Mouse (Mus musculus) embryonic facial prominence, embryonic 13.5 days (tissue): ENCODE results near the gene Mbd3. TPM values are rescaled to one million over a fixed set of nuclear protein-coding genes. Genes with fewer than 3 reads are reported as not detected.

Experiments used
- ATAC-seq: fragments of 200-750 bp; cut with Nextera tagmentation; 2 replicates; pipeline ENCODE4 v1.8.0; 2017; ENCODE audit warnings: low read depth; ENCODE audit not compliant: insufficient number of reproducible peaks, insufficient read depth, low FRiP score, low TSS enrichment
- H3K27ac ChIP-seq: fragments of 300-500 bp; sonication (generic); 2 replicates; pipeline ENCODE4 v1.5.1; 2015; ENCODE audit warnings: moderate library complexity, mild to moderate bottlenecking, inconsistent platforms
- H3K27me3 ChIP-seq: fragments of 300-500 bp; sonication (generic); 2 replicates; pipeline ENCODE4 v1.6.1; 2015; ENCODE audit warnings: mild to moderate bottlenecking, inconsistent platforms
- H3K36me3 ChIP-seq: fragments of 300-500 bp; sonication (generic); 2 replicates; pipeline ENCODE4 v1.6.1; 2015; ENCODE audit warnings: mild to moderate bottlenecking, inconsistent platforms
- H3K4me1 ChIP-seq: fragments of 300-500 bp; sonication (generic); 2 replicates; pipeline ENCODE4 v1.6.1; 2015; ENCODE audit warnings: inconsistent platforms
- H3K4me2 ChIP-seq: fragments of 300-500 bp; sonication (generic); 2 replicates; pipeline ENCODE4 v1.6.1; 2015; ENCODE audit warnings: moderate library complexity, mild to moderate bottlenecking, inconsistent platforms
- H3K4me3 ChIP-seq: fragments of 300-500 bp; sonication (generic); 2 replicates; pipeline ENCODE4 v1.5.1; 2015; ENCODE audit warnings: mild to moderate bottlenecking, inconsistent platforms
- H3K9ac ChIP-seq: fragments of 300-500 bp; sonication (generic); 2 replicates; pipeline ENCODE4 v1.6.1; 2015; ENCODE audit warnings: mild to moderate bottlenecking, inconsistent platforms
- H3K9me3 ChIP-seq: fragments of 300-500 bp; sonication (generic); 2 replicates; pipeline ENCODE4 v1.6.1; 2016; ENCODE audit warnings: inconsistent platforms
- WGBS: fragments of 180-500 bp; shearing (Covaris S2); methylation state at CpG from one replicate; pipeline ENCODE4 v1.1.7; 2015; ENCODE audit warnings: mixed read lengths; 5-methylcytosine and 5-hydroxymethylcytosine counted together
- polyA plus RNA-seq: library from polyadenylated mRNA; unstranded; fragments of >200 nt; fragmentation: Nextera tagmentation; extraction: Ambion mirVana; gene quantifications from 2 replicates; pipeline ENCODE4 v1.2.1, GENCODE M21; 2015

Mbd3 gene
- polyA plus RNA-seq, 1 experiment from 2014 or later: 297 TPM

- no peaks in the 10 kb centered on the region for H3K9me3 ChIP-seq
- H3K4me1 ChIP-seq: peaks cover 33% of the 10 kb centered on the region
- peak within 1 kb of the TSS; percentile 94 for H3K9ac ChIP-seq
- H3K27ac ChIP-seq: peak within 1 kb of the TSS; percentile 86
- 1% methylated on average over 27 of the region's 27 CpGs for WGBS
- no peaks in the 10 kb centered on the region for H3K27me3 ChIP-seq
- ATAC-seq: peak; percentile 61
- peak within 1 kb of the TSS; percentile 94 for H3K4me2 ChIP-seq
- H3K4me3 ChIP-seq: peak within 1 kb of the TSS; percentile 95
- H3K36me3 ChIP-seq: peaks cover 66% of the 10 kb centered on the region
These were observed 7.5 kb upstream of the Mbd3 start, which contains the start of gene Uqcr11 for GRCm38 (mm10) chr10:80406684-80407501. TSS of gene Uqcr11 (minus strand) at chr10:80406830.

- 55% methylated on average over 10 of the region's 10 CpGs for WGBS
- Histone ChIP-seq H3K27ac (no peak overlapping the region), H3K36me3 (peaks cover 63% of the 10 kb centered on the region), H3K4me1 (peaks cover 31% of the 10 kb centered on the region), H3K4me2 (peak overlapping the region; percentile 94), H3K4me3 (peak overlapping the region; percentile 95), H3K9me3 (no peaks in the 10 kb centered on the region), H3K27me3 (no peaks in the 10 kb centered on the region), H3K9ac (peak overlapping the region; percentile 94)
- no peak for ATAC-seq
These were observed 6.3 kb upstream of the Mbd3 start for GRCm38 (mm10) chr10:80405481-80406173.

- H3K27me3 ChIP-seq: no peaks in the 10 kb centered on the region
- WGBS: 93% methylated on average over 4 of the region's 4 CpGs
- H3K4me3 ChIP-seq: no peak overlapping the region
- peaks cover 39% of the 10 kb centered on the region for H3K36me3 ChIP-seq
- H3K4me1 ChIP-seq: peaks cover 38% of the 10 kb centered on the region
- no peak overlapping the region for H3K27ac ChIP-seq
- no peak overlapping the region for H3K4me2 ChIP-seq
- ATAC-seq: no peak
- H3K9ac ChIP-seq: no peak overlapping the region
- H3K9me3 ChIP-seq: no peaks in the 10 kb centered on the region
These were observed 3.8 kb upstream of the Mbd3 start for GRCm38 (mm10) chr10:80403044-80403692.

- Histone ChIP-seq H3K4me1 (peaks cover 35% of the 10 kb centered on the region), H3K27me3 (no peaks in the 10 kb centered on the region), H3K4me2 (peak overlapping the region; percentile 79), H3K4me3 (peak overlapping the region; percentile 70; the same call in 1 of the 2 replicates), H3K9me3 (no peaks in the 10 kb centered on the region), H3K27ac (peak overlapping the region; percentile 90), H3K9ac (peak overlapping the region; percentile 74), H3K36me3 (peaks cover 58% of the 10 kb centered on the region)
- no peak for ATAC-seq
- WGBS: 74% methylated on average over 4 of the region's 4 CpGs
These were observed 1.4 kb upstream of the Mbd3 start for GRCm38 (mm10) chr10:80400704-80401161.

- Histone ChIP-seq H3K9me3 (no peaks in the 10 kb centered on the region), H3K27ac (peak overlapping the region; percentile 90), H3K4me3 (peak overlapping the region; percentile 70), H3K4me1 (peaks cover 29% of the 10 kb centered on the region), H3K36me3 (peaks cover 64% of the 10 kb centered on the region), H3K9ac (peak overlapping the region; percentile 74), H3K4me2 (peak overlapping the region; percentile 79), H3K27me3 (no peaks in the 10 kb centered on the region)
- 13% methylated on average over 17 of the region's 17 CpGs for WGBS
- no peak for ATAC-seq
These were observed 788 bp upstream of the Mbd3 start for GRCm38 (mm10) chr10:80399973-80400703.

GRCm38 (mm10) chr10:80398719-80399190 is 595 bp downstream of the Mbd3 start:
- H3K9me3 ChIP-seq: no peaks in the 10 kb centered on the region
- peak overlapping the region; percentile 96 for H3K9ac ChIP-seq
- peak overlapping the region; percentile 99 for H3K27ac ChIP-seq
- ATAC-seq: peak; percentile 79
- peaks cover 25% of the 10 kb centered on the region for H3K4me1 ChIP-seq
- under 1% methylated on average over 46 of the region's 59 CpGs for WGBS
- H3K4me3 ChIP-seq: peak overlapping the region; percentile 70
- peaks cover 67% of the 10 kb centered on the region for H3K36me3 ChIP-seq
- no peaks in the 10 kb centered on the region for H3K27me3 ChIP-seq
- peak overlapping the region; percentile 79 for H3K4me2 ChIP-seq

- Histone ChIP-seq H3K4me1 (peaks cover 25% of the 10 kb centered on the region), H3K27me3 (no peaks in the 10 kb centered on the region), H3K27ac (peak overlapping the region; percentile 99), H3K4me3 (peak overlapping the region; percentile 70), H3K36me3 (peaks cover 67% of the 10 kb centered on the region), H3K4me2 (peak overlapping the region; percentile 79), H3K9me3 (no peaks in the 10 kb centered on the region), H3K9ac (peak overlapping the region; percentile 96)
- ATAC-seq: no peak
- 0% methylated on average over 1 of the region's 1 CpGs for WGBS
These were observed 1.2 kb downstream of the Mbd3 start for GRCm38 (mm10) chr10:80398174-80398535.

- WGBS: 49% methylated on average over 8 of the region's 8 CpGs
- Histone ChIP-seq H3K4me3 (peak overlapping the region; percentile 70), H3K9me3 (no peaks in the 10 kb centered on the region), H3K4me1 (peaks cover 25% of the 10 kb centered on the region), H3K27ac (peak overlapping the region; percentile 99; the same call in 1 of the 2 replicates), H3K36me3 (peaks cover 67% of the 10 kb centered on the region), H3K27me3 (no peaks in the 10 kb centered on the region), H3K9ac (peak overlapping the region; percentile 96), H3K4me2 (peak overlapping the region; percentile 79)
- no peak for ATAC-seq
These were observed 1.7 kb downstream of the Mbd3 start for GRCm38 (mm10) chr10:80397524-80398173.

- peak overlapping the region; percentile 70 for H3K4me3 ChIP-seq
- H3K4me1 ChIP-seq: peaks cover 25% of the 10 kb centered on the region
- H3K4me2 ChIP-seq: peak overlapping the region; percentile 79
- peaks cover 67% of the 10 kb centered on the region for H3K36me3 ChIP-seq
- no peak for ATAC-seq
- WGBS: 93% methylated on average over 11 of the region's 11 CpGs
- no peaks in the 10 kb centered on the region for H3K9me3 ChIP-seq
- 0 out of 2 replicates have a peak overlapping the region, but pooled peaks have one; percentile 99 for H3K27ac ChIP-seq
- H3K27me3 ChIP-seq: no peaks in the 10 kb centered on the region
- peak overlapping the region; percentile 96 for H3K9ac ChIP-seq
These were observed 2.4 kb downstream of the Mbd3 start for GRCm38 (mm10) chr10:80396822-80397523.

GRCm38 (mm10) chr10:80395025-80395627 is 4.2 kb downstream of the Mbd3 start:
- H3K27ac ChIP-seq: no peak overlapping the region
- H3K27me3 ChIP-seq: no peaks in the 10 kb centered on the region
- H3K9me3 ChIP-seq: no peaks in the 10 kb centered on the region
- peaks cover 18% of the 10 kb centered on the region for H3K4me1 ChIP-seq
- no peak overlapping the region for H3K9ac ChIP-seq
- peaks cover 75% of the 10 kb centered on the region for H3K36me3 ChIP-seq
- no peak overlapping the region for H3K4me2 ChIP-seq
- H3K4me3 ChIP-seq: 0 out of 2 replicates have a peak overlapping the region, but pooled peaks have one; percentile 2
- WGBS: 94% methylated on average over 35 of the region's 35 CpGs
- ATAC-seq: no peak
